Mouse (Mus musculus): ENCODE data around the gene Yju2. TPM values are rescaled to one million over a fixed set of nuclear protein-coding genes. Genes with fewer than 3 reads are reported as not detected.

The Yju2 gene
- polyA plus RNA-seq, 1 experiment from 2014 or later: 20.0 TPM

DNA sequence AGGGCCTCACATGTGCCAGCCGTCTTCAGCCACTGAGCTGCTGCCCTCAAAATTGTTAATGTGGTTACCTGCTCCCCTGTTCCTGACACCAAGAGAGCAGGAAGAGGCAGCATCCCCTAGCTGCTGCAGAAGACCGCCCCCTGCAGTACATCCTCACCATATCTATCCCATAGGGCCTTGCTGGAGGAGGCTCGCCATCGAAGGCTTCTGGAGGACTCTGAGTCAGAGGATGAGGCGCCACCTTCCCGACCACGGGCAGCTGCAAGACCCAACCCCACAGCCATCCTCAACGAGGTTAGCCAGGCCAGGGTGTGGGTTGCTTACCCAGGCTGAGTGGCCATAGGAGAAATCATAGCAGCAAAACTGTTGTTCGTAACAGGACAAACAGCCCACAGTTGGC lies 6.1 kb downstream of the Yju2 start:
- WGBS: 85% methylated on average over 9 of the region's 9 CpGs
- H3K36me3 ChIP-seq (ENCODE audit: control insufficient read depth, insufficient read depth, low read length): peaks cover 35% of the 10 kb centered on the region

DNA sequence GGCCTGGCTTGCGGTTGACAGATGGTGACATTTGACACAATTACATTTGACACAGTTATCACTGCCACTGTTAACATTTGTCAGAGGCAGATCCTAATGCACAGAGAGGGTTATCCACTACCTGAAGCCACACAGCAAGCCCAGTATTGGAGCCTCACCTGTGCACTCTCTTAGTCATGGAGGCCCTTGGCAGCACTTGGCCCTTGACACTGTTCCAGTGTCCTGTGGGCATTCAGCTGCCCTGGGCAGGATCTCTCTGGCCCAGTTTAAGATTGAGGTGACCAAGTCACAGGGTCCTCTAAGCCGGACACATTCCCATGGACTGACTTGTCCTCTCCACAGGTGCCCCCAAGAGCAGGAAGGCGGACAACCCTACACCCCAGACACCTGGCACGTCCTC lies 8.3 kb downstream of the Yju2 start:
- H3K4me2 ChIP-seq (ENCODE audit: low read length): no peak overlapping the region
- H3K27ac ChIP-seq (replicated peaks; ENCODE audit: low read depth, low read length): peak overlapping the region; percentile 93
- 0 out of 2 replicates have a peak overlapping the region, but pooled peaks have one; percentile 16 for H3K9ac ChIP-seq (replicated peaks; ENCODE audit: low read length)
- no peaks in the 10 kb centered on the region for H3K27me3 ChIP-seq (ENCODE audit: control insufficient read depth, insufficient read depth, low read length)
- H3K9me3 ChIP-seq (ENCODE audit: control insufficient read depth, low read length): no peaks in the 10 kb centered on the region
- ATAC-seq (ENCODE audit: low FRiP score, low TSS enrichment) (no peak), DNase-seq (no peak)
- H3K4me1 ChIP-seq (ENCODE audit: control insufficient read depth, insufficient read depth, low read length): peaks cover 34% of the 10 kb centered on the region
- H3K4me3 ChIP-seq (replicated peaks; ENCODE audit: low read depth, low read length): no peak overlapping the region
- H3K36me3 ChIP-seq (ENCODE audit: control insufficient read depth, insufficient read depth, low read length): peaks cover 24% of the 10 kb centered on the region
- WGBS: 92% methylated on average over 4 of the region's 4 CpGs

More for the DNA sequence above, 6.1 kb downstream of the Yju2 start:
- DNase-seq (no peak), ATAC-seq (ENCODE audit: low FRiP score, low TSS enrichment) (no peak)
- Histone ChIP-seq H3K9me3 (ENCODE audit: control insufficient read depth, low read length) (no peaks in the 10 kb centered on the region), H3K27me3 (ENCODE audit: control insufficient read depth, insufficient read depth, low read length) (no peaks in the 10 kb centered on the region), H3K4me3 (replicated peaks; ENCODE audit: low read depth, low read length) (no peak overlapping the region), H3K27ac (replicated peaks; ENCODE audit: low read depth, low read length) (no peak overlapping the region), H3K9ac (replicated peaks; ENCODE audit: low read length) (no peak overlapping the region), H3K4me1 (ENCODE audit: control insufficient read depth, insufficient read depth, low read length) (peaks cover 26% of the 10 kb centered on the region), H3K4me2 (ENCODE audit: low read length) (no peak overlapping the region)

DNA sequence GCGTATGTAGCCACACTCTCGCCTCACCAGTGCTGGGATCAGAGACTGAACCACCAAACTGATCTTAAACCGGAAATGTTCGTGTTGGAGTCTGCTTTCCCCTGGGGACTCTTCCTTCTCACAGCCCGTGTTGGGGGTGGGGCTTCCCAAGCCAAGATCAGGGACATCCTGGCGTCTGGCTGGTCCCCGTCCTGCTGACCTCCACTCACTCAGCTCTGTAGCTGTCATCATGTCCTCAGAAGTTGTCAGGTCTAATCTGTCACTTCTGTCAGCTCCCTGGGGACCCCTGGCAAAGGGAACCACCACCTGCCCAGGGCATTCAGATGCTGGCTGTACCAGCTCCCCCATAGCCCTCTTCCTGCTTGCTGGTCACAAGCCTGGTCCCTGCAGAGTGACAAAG lies 9.3 kb downstream of the Yju2 start:
- Histone ChIP-seq H3K27me3 (ENCODE audit: control insufficient read depth, insufficient read depth, low read length) (no peaks in the 10 kb centered on the region), H3K36me3 (ENCODE audit: control insufficient read depth, insufficient read depth, low read length) (peaks cover 24% of the 10 kb centered on the region), H3K9ac (replicated peaks; ENCODE audit: low read length) (peak overlapping the region; percentile 16; the same call in 1 of the 2 replicates), H3K4me2 (ENCODE audit: low read length) (no peak overlapping the region), H3K27ac (replicated peaks; ENCODE audit: low read depth, low read length) (peak overlapping the region; percentile 93), H3K4me1 (ENCODE audit: control insufficient read depth, insufficient read depth, low read length) (peaks cover 34% of the 10 kb centered on the region), H3K9me3 (ENCODE audit: control insufficient read depth, low read length) (no peaks in the 10 kb centered on the region), H3K4me3 (replicated peaks; ENCODE audit: low read depth, low read length) (no peak overlapping the region)
- 34% methylated on average over 7 of the region's 7 CpGs for WGBS
- peak; percentile 35 for DNase-seq
- ATAC-seq (ENCODE audit: low FRiP score, low TSS enrichment): no peak

DNA sequence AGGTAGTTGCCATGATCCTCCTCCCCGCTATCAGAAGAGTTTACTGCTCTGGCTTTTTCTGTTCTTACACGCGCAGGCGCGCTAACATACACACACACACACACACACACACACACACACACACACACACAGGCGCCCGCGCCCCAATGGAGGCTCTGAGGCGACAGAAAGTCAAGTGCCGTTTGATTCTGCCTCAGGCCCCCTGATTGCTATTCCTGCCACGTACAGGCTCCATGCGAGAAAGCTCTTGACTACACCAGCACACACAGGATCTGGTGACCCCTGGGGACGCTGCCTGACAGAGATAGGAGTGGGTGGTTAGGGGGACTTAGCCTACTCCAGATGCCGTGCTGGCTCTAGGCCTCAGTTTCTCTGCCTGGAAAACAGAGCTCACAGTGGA lies 10.7 kb downstream of the Yju2 start:
- peaks cover 30% of the 10 kb centered on the region for H3K36me3 ChIP-seq (ENCODE audit: control insufficient read depth, insufficient read depth, low read length)
- peak overlapping the region; percentile 67 for H3K4me3 ChIP-seq (replicated peaks; ENCODE audit: low read depth, low read length)
- peak overlapping the region; percentile 88; the same call in 1 of the 2 replicates for H3K9ac ChIP-seq (replicated peaks; ENCODE audit: low read length)
- H3K27ac ChIP-seq (replicated peaks; ENCODE audit: low read depth, low read length): peak overlapping the region; percentile 93
- peak overlapping the region; percentile 85 for H3K4me2 ChIP-seq (ENCODE audit: low read length)
- DNase-seq (peak; percentile 96), ATAC-seq (ENCODE audit: low FRiP score, low TSS enrichment) (peak; percentile 73)
- no peaks in the 10 kb centered on the region for H3K9me3 ChIP-seq (ENCODE audit: control insufficient read depth, low read length)
- WGBS: 7% methylated on average over 14 of the region's 14 CpGs
- H3K27me3 ChIP-seq (ENCODE audit: control insufficient read depth, insufficient read depth, low read length): no peaks in the 10 kb centered on the region
- peaks cover 34% of the 10 kb centered on the region for H3K4me1 ChIP-seq (ENCODE audit: control insufficient read depth, insufficient read depth, low read length)

DNA sequence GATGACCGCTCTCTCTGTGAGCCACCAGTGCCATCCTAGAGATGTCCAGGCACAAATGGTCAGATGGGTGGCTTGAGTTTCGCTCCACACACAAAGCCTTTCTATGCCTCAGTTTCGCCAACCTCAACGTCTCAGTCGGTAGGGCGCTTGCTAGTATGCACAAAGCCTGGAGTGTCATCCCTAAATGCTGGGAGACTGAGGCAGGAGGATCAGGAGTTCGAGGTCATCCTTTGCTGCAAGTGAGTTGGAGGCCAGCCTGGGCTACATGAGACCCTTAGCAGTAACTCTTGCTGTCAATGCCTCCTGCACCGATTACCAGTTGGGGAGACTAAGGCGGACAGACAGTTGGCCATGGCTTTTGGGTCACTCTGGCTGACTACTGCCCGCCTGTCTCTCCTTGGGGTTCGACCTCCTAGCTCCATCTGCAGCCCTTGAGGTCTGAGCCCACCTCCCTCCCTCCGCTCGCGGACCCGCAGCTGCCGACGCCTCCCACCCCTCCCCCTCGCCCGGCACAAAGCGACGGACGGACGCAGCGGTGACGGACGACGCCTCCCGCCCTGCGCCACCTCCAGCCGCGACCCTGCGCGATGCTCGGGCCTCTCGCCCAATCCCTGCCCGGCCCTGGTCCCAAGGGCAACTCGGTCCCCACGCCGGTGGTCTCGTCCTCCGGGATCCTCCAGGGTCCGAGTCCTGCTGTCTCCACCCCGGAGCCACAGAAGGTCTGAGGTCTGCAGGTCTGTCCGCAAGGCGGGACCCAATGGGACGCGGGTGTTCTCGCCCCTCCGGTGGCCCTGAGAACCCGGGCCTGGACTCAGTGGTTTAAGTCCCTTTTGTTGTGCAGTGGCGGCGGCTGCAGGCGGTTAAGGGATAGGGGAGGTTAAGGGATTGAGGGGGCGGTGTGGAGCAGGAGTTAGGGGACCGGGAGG lies 11.3 kb downstream of the Yju2 start, which contains the start of gene Shd:
Gene Shd, plus strand, starts transcription at position 502 of the 926 bp plus-strand sequence.
- peaks cover 30% of the 10 kb centered on the region for H3K36me3 ChIP-seq (ENCODE audit: control insufficient read depth, insufficient read depth, low read length)
- ATAC-seq (ENCODE audit: low FRiP score, low TSS enrichment) (peak; percentile 76), DNase-seq (peak; percentile 83)
- no peaks in the 10 kb centered on the region for H3K9me3 ChIP-seq (ENCODE audit: control insufficient read depth, low read length)
- H3K9ac ChIP-seq (replicated peaks; ENCODE audit: low read length): peak within 1 kb of the TSS; percentile 88
- H3K27ac ChIP-seq (replicated peaks; ENCODE audit: low read depth, low read length): peak within 1 kb of the TSS; percentile 93
- peak within 1 kb of the TSS; percentile 67 for H3K4me3 ChIP-seq (replicated peaks; ENCODE audit: low read depth, low read length)
- WGBS: 6% methylated on average over 55 of the region's 55 CpGs
- H3K4me2 ChIP-seq (ENCODE audit: low read length): peak within 1 kb of the TSS; percentile 85
- H3K27me3 ChIP-seq (ENCODE audit: control insufficient read depth, insufficient read depth, low read length): no peaks in the 10 kb centered on the region
- H3K4me1 ChIP-seq (ENCODE audit: control insufficient read depth, insufficient read depth, low read length): peaks cover 34% of the 10 kb centered on the region

DNA sequence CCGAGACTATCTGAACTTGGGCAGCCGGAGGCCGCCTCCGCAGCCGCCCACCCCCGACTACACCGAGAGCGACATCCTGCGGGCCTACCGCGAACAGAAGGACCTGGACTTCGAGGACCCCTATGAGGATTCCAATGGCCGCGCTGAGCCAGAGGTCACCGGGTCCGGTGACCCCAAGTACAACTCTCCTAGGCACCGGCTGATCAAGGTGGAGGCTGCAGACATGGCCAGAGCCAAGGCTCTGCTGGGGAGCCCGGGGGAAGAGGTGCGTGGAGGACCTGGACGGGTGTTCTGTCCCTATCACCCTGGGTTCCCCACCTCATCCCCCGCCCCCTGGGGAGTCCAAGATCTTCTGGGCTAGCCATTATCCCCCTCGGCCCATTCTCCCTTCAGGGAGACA lies 12.6 kb downstream of the Yju2 start:
- ATAC-seq (ENCODE audit: low FRiP score, low TSS enrichment): no peak
- Histone ChIP-seq H3K36me3 (ENCODE audit: control insufficient read depth, insufficient read depth, low read length) (peaks cover 23% of the 10 kb centered on the region), H3K4me3 (replicated peaks; ENCODE audit: low read depth, low read length) (peak overlapping the region; percentile 67), H3K4me1 (ENCODE audit: control insufficient read depth, insufficient read depth, low read length) (peaks cover 34% of the 10 kb centered on the region), H3K27me3 (ENCODE audit: control insufficient read depth, insufficient read depth, low read length) (no peaks in the 10 kb centered on the region), H3K9me3 (ENCODE audit: control insufficient read depth, low read length) (no peaks in the 10 kb centered on the region), H3K4me2 (ENCODE audit: low read length) (peak overlapping the region; percentile 85), H3K9ac (replicated peaks; ENCODE audit: low read length) (peak overlapping the region; percentile 88), H3K27ac (replicated peaks; ENCODE audit: low read depth, low read length) (peak overlapping the region; percentile 93; the same call in 1 of the 2 replicates)
- no peak for DNase-seq
- WGBS: 18% methylated on average over 22 of the region's 22 CpGs

DNA sequence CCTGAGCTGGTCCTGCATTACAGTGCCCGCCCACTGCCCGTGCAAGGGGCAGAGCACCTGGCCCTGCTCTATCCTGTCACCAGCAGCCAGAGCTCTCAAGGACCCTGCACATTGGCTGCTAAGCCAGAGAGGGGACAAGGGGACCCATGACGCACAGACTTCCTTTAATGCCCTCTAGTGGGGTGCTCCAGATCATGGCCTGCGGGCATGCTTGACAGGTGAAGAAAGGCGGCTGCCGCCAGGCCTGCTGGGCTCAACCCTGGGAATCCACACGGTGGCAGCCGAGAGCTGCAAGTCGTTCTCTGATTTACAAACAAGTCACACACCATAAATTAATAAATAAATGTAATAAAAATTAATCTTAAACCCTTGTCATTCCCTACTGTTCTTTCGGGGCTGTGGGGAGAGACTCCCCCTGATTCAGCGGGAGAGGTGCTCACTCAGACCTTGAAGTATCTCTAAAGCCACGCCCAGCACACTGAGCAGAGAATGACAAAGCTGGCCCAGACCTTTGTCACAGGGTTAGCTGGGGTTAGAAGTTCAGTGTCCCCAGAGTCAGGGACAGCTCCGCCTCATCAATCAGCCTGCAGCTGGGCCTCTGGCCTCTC lies 17.5 kb downstream of the Yju2 start:
- Histone ChIP-seq H3K4me2 (ENCODE audit: low read length) (no peak overlapping the region; the same call in 1 of the 2 replicates), H3K27ac (replicated peaks; ENCODE audit: low read depth, low read length) (peak overlapping the region; percentile 71), H3K36me3 (ENCODE audit: control insufficient read depth, insufficient read depth, low read length) (peaks cover 20% of the 10 kb centered on the region), H3K4me1 (ENCODE audit: control insufficient read depth, insufficient read depth, low read length) (peaks cover 6% of the 10 kb centered on the region), H3K27me3 (ENCODE audit: control insufficient read depth, insufficient read depth, low read length) (no peaks in the 10 kb centered on the region), H3K9me3 (ENCODE audit: control insufficient read depth, low read length) (no peaks in the 10 kb centered on the region), H3K9ac (replicated peaks; ENCODE audit: low read length) (0 out of 2 replicates have a peak overlapping the region, but pooled peaks have one; percentile 26), H3K4me3 (replicated peaks; ENCODE audit: low read depth, low read length) (no peak overlapping the region)
- peak; percentile 92 for DNase-seq
- peak; percentile 79 for ATAC-seq (ENCODE audit: low FRiP score, low TSS enrichment)
- 16% methylated on average over 13 of the region's 13 CpGs for WGBS

DNA sequence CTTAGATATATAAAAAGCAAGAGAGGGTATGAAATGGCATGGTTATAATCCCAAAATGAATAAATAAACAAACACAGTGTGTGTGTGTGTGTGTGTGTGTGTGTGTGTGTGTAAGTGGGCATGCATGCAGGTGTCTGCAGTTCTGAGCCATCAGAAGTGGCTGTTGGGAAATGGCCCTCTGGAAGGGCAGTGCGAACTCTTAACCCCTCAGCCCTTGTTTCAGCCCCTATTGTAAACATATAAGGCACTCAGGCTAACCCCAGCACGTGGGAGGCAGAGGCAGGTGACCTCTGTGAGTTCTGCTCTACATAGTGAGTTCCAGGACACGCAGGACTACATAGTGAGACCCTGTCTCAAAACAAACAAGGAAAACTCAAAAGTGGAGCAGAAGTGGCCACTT lies 18.4 kb downstream of the Yju2 start:
- H3K27ac ChIP-seq (replicated peaks; ENCODE audit: low read depth, low read length): peak overlapping the region; percentile 71
- no peak for ATAC-seq (ENCODE audit: low FRiP score, low TSS enrichment)
- H3K4me2 ChIP-seq (ENCODE audit: low read length): no peak overlapping the region
- no peak overlapping the region for H3K9ac ChIP-seq (replicated peaks; ENCODE audit: low read length)
- no peaks in the 10 kb centered on the region for H3K9me3 ChIP-seq (ENCODE audit: control insufficient read depth, low read length)
- H3K27me3 ChIP-seq (ENCODE audit: control insufficient read depth, insufficient read depth, low read length): no peaks in the 10 kb centered on the region
- no peaks in the 10 kb centered on the region for H3K4me1 ChIP-seq (ENCODE audit: control insufficient read depth, insufficient read depth, low read length)
- 69% methylated on average over 3 of the region's 3 CpGs for WGBS
- no peak overlapping the region for H3K4me3 ChIP-seq (replicated peaks; ENCODE audit: low read depth, low read length)
- DNase-seq: no peak
- H3K36me3 ChIP-seq (ENCODE audit: control insufficient read depth, insufficient read depth, low read length): peaks cover 20% of the 10 kb centered on the region
